Mouse (Mus musculus) embryonic facial prominence, embryonic 14.5 days (tissue): ENCODE results near the gene Wnt9a. TPM values are rescaled to one million over a fixed set of nuclear protein-coding genes. Genes with fewer than 3 reads are reported as not detected.
A peak's percentile ranks its signal among the peaks of the same experiment; 100 is the strongest.
"Not testable (repeated sequence)": the region's sequence is repeated elsewhere in the genome, so short reads cannot be mapped to it uniquely, and the experiment has no call there.

ENCODE experiments used
- ATAC-seq: fragments of 200-750 bp; cut with Nextera tagmentation; 2 replicates; pipeline ENCODE4 v1.8.0; 2017; ENCODE audit warnings: low read depth, moderate number of reproducible peaks, moderate TSS enrichment
- DNase-seq: peaks from one replicate; pipeline ENCODE4 v3.0.0-alpha.2; 2015; ENCODE audit warnings: low spot score
- H3K27ac ChIP-seq: fragments of 300-500 bp; sonication (generic); replicated peaks from 2 replicates; pipeline ENCODE4 v1.5.1; 2014; ENCODE audit warnings: low read depth, mild to moderate bottlenecking, low read length, moderate library complexity
- H3K27me3 ChIP-seq: fragments of 300-500 bp; sonication (generic); replicated peaks from 2 replicates; pipeline ENCODE4 v1.6.1; 2014; ENCODE audit warnings: low read length; ENCODE audit not compliant: control insufficient read depth, insufficient read depth
- H3K36me3 ChIP-seq: fragments of 300-500 bp; sonication (generic); 2 replicates; pipeline ENCODE4 v1.6.1; 2014; ENCODE audit warnings: low read length, mixed read lengths; ENCODE audit not compliant: control insufficient read depth, insufficient read depth
- H3K4me1 ChIP-seq: fragments of 300-500 bp; sonication (generic); 2 replicates; pipeline ENCODE4 v1.6.1; 2014; ENCODE audit warnings: antibody characterized with exemption, low read length; ENCODE audit not compliant: control insufficient read depth, insufficient read depth
- H3K4me2 ChIP-seq: fragments of 300-500 bp; sonication (generic); 2 replicates; pipeline ENCODE4 v1.6.1; 2014; ENCODE audit warnings: low read depth, mild to moderate bottlenecking, low read length, moderate library complexity, mixed read lengths
- H3K4me3 ChIP-seq: fragments of 300-500 bp; sonication (generic); 2 replicates; pipeline ENCODE4 v1.5.1; 2014; ENCODE audit warnings: low read depth, mild to moderate bottlenecking, low read length
- H3K9ac ChIP-seq: fragments of 300-500 bp; sonication (generic); 2 replicates; pipeline ENCODE4 v1.6.1; 2014; ENCODE audit warnings: low read depth, mild to moderate bottlenecking, low read length, moderate library complexity, mixed read lengths
- H3K9me3 ChIP-seq: fragments of 300-500 bp; sonication (generic); 2 replicates; pipeline ENCODE4 v1.6.1; 2016; ENCODE audit warnings: low read length; ENCODE audit not compliant: control insufficient read depth
- WGBS: fragments of 180-500 bp; shearing (Covaris S2); extraction: QIAGEN DNeasy Blood & Tissue Kit; methylation state at CpG from one replicate; pipeline ENCODE4 v1.1.7; 2014; 5-methylcytosine and 5-hydroxymethylcytosine counted together
- polyA plus RNA-seq: library from polyadenylated mRNA; unstranded; fragments of >200 nt; fragmentation: Nextera tagmentation; extraction: Ambion mirVana; gene quantifications from 2 replicates; pipeline ENCODE4 v1.2.1, GENCODE M21; 2014

The Wnt9a gene
- polyA plus RNA-seq, 1 experiment from 2014 or later, result 4.8 TPM

GRCm38 (mm10) chr11:59354793-59355192 lies 48.1 kb downstream of the Wnt9a start:
- Histone ChIP-seq H3K4me3 (no peak overlapping the region), H3K4me1 (peaks cover 7% of the 10 kb centered on the region; the same call in 1 of the 2 replicates), H3K9ac (no peak overlapping the region), H3K27ac (no peak overlapping the region), H3K9me3 (no peaks in the 10 kb centered on the region), H3K4me2 (no peak overlapping the region), H3K27me3 (no peaks in the 10 kb centered on the region), H3K36me3 (no peaks in the 10 kb centered on the region)
- ATAC-seq (no peak), DNase-seq (no peak)
- 87% methylated on average over 4 of the region's 4 CpGs for WGBS

GRCm38 (mm10) chr11:59356874-59357289 lies 50.2 kb downstream of the Wnt9a start:
- ATAC-seq (no peak), DNase-seq (no peak)
- Histone ChIP-seq H3K9me3 (no peaks in the 10 kb centered on the region), H3K27me3 (no peaks in the 10 kb centered on the region), H3K4me3 (no peak overlapping the region), H3K9ac (no peak overlapping the region), H3K4me1 (no peaks in the 10 kb centered on the region), H3K4me2 (no peak overlapping the region), H3K27ac (no peak overlapping the region), H3K36me3 (no peaks in the 10 kb centered on the region)
- 58% methylated on average over 11 of the region's 11 CpGs for WGBS

GRCm38 (mm10) chr11:59361291-59361690 lies 54.6 kb downstream of the Wnt9a start:
- H3K9me3 ChIP-seq, result no peaks in the 10 kb centered on the region
- H3K27me3 ChIP-seq, result no peaks in the 10 kb centered on the region
- H3K4me1 ChIP-seq, result peaks cover 23% of the 10 kb centered on the region
- no peak overlapping the region for H3K4me3 ChIP-seq
- no peak overlapping the region for H3K9ac ChIP-seq
- H3K27ac ChIP-seq, result no peak overlapping the region
- DNase-seq, result no peak
- no peak for ATAC-seq
- no peak overlapping the region for H3K4me2 ChIP-seq
- 86% methylated on average over 9 of the region's 9 CpGs for WGBS
- H3K36me3 ChIP-seq, result no peaks in the 10 kb centered on the region

- Histone ChIP-seq H3K27me3 (no peaks in the 10 kb centered on the region), H3K9ac (peak overlapping the region; percentile 37; the same call in 1 of the 2 replicates), H3K27ac (peak overlapping the region; percentile 86), H3K4me1 (peaks cover 29% of the 10 kb centered on the region), H3K4me2 (no peak overlapping the region), H3K4me3 (no peak overlapping the region), H3K9me3 (no peaks in the 10 kb centered on the region), H3K36me3 (no peaks in the 10 kb centered on the region)
- 65% methylated on average over 9 of the region's 9 CpGs for WGBS
- ATAC-seq (no peak), DNase-seq (peak; percentile 57)
Measured at GRCm38 (mm10) chr11:59364007-59364406, 57.3 kb downstream of the Wnt9a start.

GRCm38 (mm10) chr11:59364417-59364816 lies 57.7 kb downstream of the Wnt9a start:
- H3K4me2 ChIP-seq, result no peak overlapping the region
- no peak overlapping the region for H3K4me3 ChIP-seq
- WGBS, result 54% methylated on average over 3 of the region's 3 CpGs
- ATAC-seq (peak; percentile 81), DNase-seq (peak; percentile 78)
- H3K36me3 ChIP-seq, result no peaks in the 10 kb centered on the region
- H3K27me3 ChIP-seq, result no peaks in the 10 kb centered on the region
- peaks cover 29% of the 10 kb centered on the region for H3K4me1 ChIP-seq
- no peaks in the 10 kb centered on the region for H3K9me3 ChIP-seq
- peak overlapping the region; percentile 37; the same call in 1 of the 2 replicates for H3K9ac ChIP-seq
- H3K27ac ChIP-seq, result peak overlapping the region; percentile 86

- H3K27ac ChIP-seq, result peak overlapping the region; percentile 48
Measured at GRCm38 (mm10) chr11:59366031-59366430, 59.3 kb downstream of the Wnt9a start.

GRCm38 (mm10) chr11:59366633-59367032 lies 59.9 kb downstream of the Wnt9a start:
- ATAC-seq (0 out of 2 replicates have a peak, but pooled peaks have one; percentile 41), DNase-seq (peak; percentile 45)
- Histone ChIP-seq H3K4me2 (no peak overlapping the region), H3K27me3 (no peaks in the 10 kb centered on the region), H3K9me3 (no peaks in the 10 kb centered on the region), H3K9ac (no peak overlapping the region), H3K36me3 (no peaks in the 10 kb centered on the region), H3K27ac (peak overlapping the region; percentile 48; the same call in 1 of the 2 replicates), H3K4me3 (no peak overlapping the region), H3K4me1 (peaks cover 29% of the 10 kb centered on the region)
- WGBS, result 23% methylated on average over 3 of the region's 3 CpGs

More at GRCm38 (mm10) chr11:59366031-59366430, 59.3 kb downstream of the Wnt9a start:
- WGBS, result 46% methylated on average over 3 of the region's 3 CpGs
- no peak overlapping the region for H3K4me3 ChIP-seq
- H3K9me3 ChIP-seq, result no peaks in the 10 kb centered on the region
- DNase-seq (peak; percentile 42), ATAC-seq (no peak)
- no peaks in the 10 kb centered on the region for H3K27me3 ChIP-seq
- H3K36me3 ChIP-seq, result no peaks in the 10 kb centered on the region
- no peak overlapping the region for H3K9ac ChIP-seq
- H3K4me1 ChIP-seq, result peaks cover 29% of the 10 kb centered on the region
- no peak overlapping the region for H3K4me2 ChIP-seq

- not testable (repeated sequence) for H3K36me3 ChIP-seq, DNase-seq, H3K4me2 ChIP-seq, H3K9ac ChIP-seq, H3K9me3 ChIP-seq, H3K27ac ChIP-seq, H3K27me3 ChIP-seq, ATAC-seq, H3K4me3 ChIP-seq
- 78% methylated on average over 4 of the region's 4 CpGs for WGBS
- peaks cover 29% of the 10 kb centered on the region for H3K4me1 ChIP-seq
Measured at GRCm38 (mm10) chr11:59367955-59368354, 61.2 kb downstream of the Wnt9a start.

GRCm38 (mm10) chr11:59369848-59370247 lies 63.1 kb downstream of the Wnt9a start:
- Histone ChIP-seq H3K4me1 (peaks cover 17% of the 10 kb centered on the region), H3K4me2 (no peak overlapping the region), H3K9ac (no peak overlapping the region), H3K9me3 (no peaks in the 10 kb centered on the region), H3K36me3 (no peaks in the 10 kb centered on the region), H3K27ac (no peak overlapping the region), H3K27me3 (no peaks in the 10 kb centered on the region), H3K4me3 (no peak overlapping the region)
- ATAC-seq (no peak), DNase-seq (no peak)
- WGBS, result 71% methylated on average over 11 of the region's 11 CpGs
